Comparison of ENCODE assay signal across 9 mouse cellular contexts in genomic region chr9:65569491-65569971, GRCm38 (mm10). TPM values are rescaled to one million over a fixed set of nuclear protein-coding genes. Genes with fewer than 3 reads are reported as not detected.
DNase-seq lines count a peak whose midpoint lies in the region; ATAC-seq and TF ChIP-seq lines count a peak whose summit lies in the region.
"Had no signal": no experiment of that assay in that cellular context is flagged by ENCODE, and none has a peak within 500 bp of the region (broad histone marks: within the 10 kb centered on the region; RNA-seq: fewer than 3 reads in every experiment).

No protein-coding gene starts in this region.

- H3K79me2 ChIP-seq in heart, adult 2 months (replicated peaks; ENCODE audit: control insufficient read depth, insufficient read depth, low read length), result no peaks in the 10 kb centered on the region; the same call in 1 of the 2 replicates

- peak; percentile 65 to 80 for DNase-seq in heart, adult 2 months
- DNase-seq in midbrain, postnatal 0 days (ENCODE audit: low spot score), result no peak
- no peak for DNase-seq in thymus, postnatal 4 days
- no peak for DNase-seq in kidney, adult 9 months

- no peak overlapping the region for H3K4me3 ChIP-seq in heart, adult 2 months
- H3K4me3 ChIP-seq in heart, embryonic 11.5 days (ENCODE audit: low read depth, low read length), result no peak overlapping the region
- no peak overlapping the region for H3K4me3 ChIP-seq in brown adipose tissue, adult 24 weeks (ENCODE audit: insufficient read depth, low read depth, low read length)
- no peak overlapping the region for H3K4me3 ChIP-seq in intestine, embryonic 16.5 days (ENCODE audit: low read length)
- no peak overlapping the region for H3K4me3 ChIP-seq in midbrain, postnatal 0 days (ENCODE audit: low read depth, low read length)

- no peaks in the 10 kb centered on the region; the same call in 1 of the 2 replicates for H3K36me3 ChIP-seq in heart, adult 2 months (ENCODE audit: control insufficient read depth, insufficient read depth, low read length)
- peaks cover 8% of the 10 kb centered on the region for H3K36me3 ChIP-seq in heart, embryonic 11.5 days (ENCODE audit: control insufficient read depth, insufficient read depth, low read length)
- H3K36me3 ChIP-seq in intestine, embryonic 16.5 days (ENCODE audit: control insufficient read depth, insufficient read depth, low read length), result no peaks in the 10 kb centered on the region
- H3K36me3 ChIP-seq in midbrain, postnatal 0 days (ENCODE audit: insufficient read depth, low read length), result no peaks in the 10 kb centered on the region

- 66% methylated on average over 6 of the region's 6 CpGs for WGBS in heart, adult 2 months
- WGBS in heart, embryonic 11.5 days (ENCODE audit: insufficient replicate concordance), result 76% methylated on average over 6 of the region's 6 CpGs
- 67% methylated on average over 6 of the region's 6 CpGs for WGBS in intestine, embryonic 16.5 days
- WGBS in midbrain, postnatal 0 days, result 84% methylated on average over 6 of the region's 6 CpGs

- no peak for TF ChIP-seq POLR2A in heart, adult 2 months (IDR thresholded peaks at IDR 0.05; ENCODE audit: insufficient read depth, low read depth, low read length)

- no peak overlapping the region for H3K9ac ChIP-seq in heart, adult 2 months (ENCODE audit: low read depth, low read length)
- H3K9ac ChIP-seq in heart, embryonic 11.5 days (ENCODE audit: low read depth, low read length), result no peak overlapping the region
- H3K9ac ChIP-seq in intestine, embryonic 16.5 days (ENCODE audit: low read depth, low read length), result no peak overlapping the region
- H3K9ac ChIP-seq in midbrain, postnatal 0 days (replicated peaks; ENCODE audit: low read length, poor library complexity, severe bottlenecking), result no peak overlapping the region

- H3K9me3 ChIP-seq in heart, embryonic 11.5 days (replicated peaks; ENCODE audit: control insufficient read depth, low read length), result no peaks in the 10 kb centered on the region
- H3K9me3 ChIP-seq in intestine, embryonic 16.5 days (ENCODE audit: control insufficient read depth, low read length), result no peaks in the 10 kb centered on the region
- H3K9me3 ChIP-seq in midbrain, postnatal 0 days (ENCODE audit: low read length), result no peaks in the 10 kb centered on the region

- H3K27me3 ChIP-seq in heart, adult 2 months (ENCODE audit: control insufficient read depth, insufficient read depth, low read length), result no peaks in the 10 kb centered on the region
- H3K27me3 ChIP-seq in heart, embryonic 11.5 days (ENCODE audit: control insufficient read depth, insufficient read depth, low read length), result no peaks in the 10 kb centered on the region
- no peaks in the 10 kb centered on the region for H3K27me3 ChIP-seq in intestine, embryonic 16.5 days (replicated peaks; ENCODE audit: control insufficient read depth, insufficient read depth, low read length)
- H3K27me3 ChIP-seq in midbrain, postnatal 0 days (ENCODE audit: insufficient read depth, low read length), result no peaks in the 10 kb centered on the region

- peaks cover 2% of the 10 kb centered on the region; the same call in 1 of the 2 replicates for H3K4me1 ChIP-seq in heart, adult 2 months (ENCODE audit: control insufficient read depth, insufficient read depth, low read length)
- H3K4me1 ChIP-seq in heart, embryonic 11.5 days (ENCODE audit: control insufficient read depth, insufficient read depth, low read length), result peaks cover 2% of the 10 kb centered on the region
- H3K4me1 ChIP-seq in brown adipose tissue, adult 24 weeks (ENCODE audit: control insufficient read depth, insufficient read depth, insufficient read length, low read length), result peaks cover 8% of the 10 kb centered on the region; the same call in 1 of the 2 replicates
- H3K4me1 ChIP-seq in intestine, embryonic 16.5 days (ENCODE audit: control insufficient read depth, insufficient read depth, low read length), result peaks cover 4% of the 10 kb centered on the region
- H3K4me1 ChIP-seq in midbrain, postnatal 0 days (ENCODE audit: insufficient read depth, low read length), result no peaks in the 10 kb centered on the region

- intact Hi-C loops in heart, adult 2 months (cut with DNase I), result no loop called here

- TF ChIP-seq CTCF in heart, adult 2 months (IDR thresholded peaks at IDR 0.05), result no peak
- no peak for TF ChIP-seq CTCF in midbrain, postnatal 0 days (IDR thresholded peaks at IDR 0.05)

- peak overlapping the region; percentile 56 for H3K27ac ChIP-seq in heart, adult 2 months
- no peak overlapping the region for H3K27ac ChIP-seq in heart, embryonic 11.5 days (ENCODE audit: low read depth, low read length)
- peak overlapping the region; percentile 68 for H3K27ac ChIP-seq in brown adipose tissue, adult 24 weeks (replicated peaks; ENCODE audit: low read depth, low read length)
- peak overlapping the region; percentile 77 for H3K27ac ChIP-seq in intestine, embryonic 16.5 days (ENCODE audit: low read length)
- H3K27ac ChIP-seq in midbrain, postnatal 0 days (ENCODE audit: low read depth, low read length), result no peak overlapping the region

- ATAC-seq in heart, embryonic 11.5 days (replicated peaks; ENCODE audit: insufficient number of reproducible peaks, low FRiP score, low TSS enrichment), result no peak
- peak; percentile 63 for ATAC-seq in intestine, embryonic 16.5 days
- ATAC-seq in megakaryocyte progenitor cell, adult 5-6 weeks (replicated peaks; ENCODE audit: poor library complexity), result peak; percentile 56
- no peak for ATAC-seq in midbrain, postnatal 0 days (ENCODE audit: low FRiP score)

- TF ChIP-seq EP300 in heart, adult 2 months (IDR thresholded peaks at IDR 0.05; ENCODE audit: insufficient read depth, low read depth, low read length), result 0 out of 2 replicates have a peak, but pooled peaks have one; percentile 27

- no peak overlapping the region for H3K4me2 ChIP-seq in heart, embryonic 11.5 days
- H3K4me2 ChIP-seq in intestine, embryonic 16.5 days (ENCODE audit: low read depth, low read length), result no peak overlapping the region
- no peak overlapping the region for H3K4me2 ChIP-seq in midbrain, postnatal 0 days (ENCODE audit: low read depth, low read length, poor library complexity, severe bottlenecking)

RNA-seq across cellular contexts. Expression of gene Plekho2, which starts 10.3 kb away (rescaled TPM):
- 10 to 100 TPM in 1 of 2 experiments, 1 to 10 TPM in 1; 9.9 to 11.1 TPM for total RNA-seq in heart, adult 2 months (2021)
- 16.5 and 18.8 TPM in 2 replicates for polyA plus RNA-seq in heart, adult 2 months (2012; rRNA removed)
- 10.6 and 11.9 TPM in 2 replicates for polyA plus RNA-seq in heart, embryonic 11.5 days (2014; fragmentation: Nextera tagmentation; extraction: Ambion mirVana)
- polyA plus RNA-seq in brown adipose tissue, adult 24 weeks (2012; ENCODE audit: insufficient read depth, insufficient read length, missing spikeins), result 6.2 and 7.5 TPM in 2 replicates
- 11.3 and 11.9 TPM in 2 replicates for polyA plus RNA-seq in intestine, embryonic 16.5 days (2015; fragmentation: Nextera tagmentation; extraction: Ambion mirVana)
- 17.9 and 19.0 TPM in 2 replicates for total RNA-seq in megakaryocyte progenitor cell, adult 5-6 weeks (2015)
- 12.8 and 15.3 TPM in 2 replicates for total RNA-seq in megakaryocyte progenitor cell, adult 5-6 weeks (2017)
- 7.5 and 9.0 TPM in 2 replicates for total RNA-seq in midbrain, postnatal 0 days (2014; rRNA removed)
- 3.1 and 3.8 TPM in 2 replicates for polyA plus RNA-seq in midbrain, postnatal 0 days (2015; fragmentation: Nextera tagmentation; extraction: Ambion mirVana)

RNA-seq across cellular contexts. Expression of gene Pif1, which starts 17.4 kb away (rescaled TPM):
- total RNA-seq in heart, adult 2 months (2021), result not detected
- polyA plus RNA-seq in heart, adult 2 months (2012; rRNA removed), result 0.18 and 0.23 TPM in 2 replicates
- 7.6 and 9.5 TPM in 2 replicates for polyA plus RNA-seq in heart, embryonic 11.5 days (2014; fragmentation: Nextera tagmentation; extraction: Ambion mirVana)
- not detected in 2 replicates for polyA plus RNA-seq in brown adipose tissue, adult 24 weeks (2012; ENCODE audit: insufficient read depth, insufficient read length, missing spikeins)
- 7.6 and 9.0 TPM in 2 replicates for polyA plus RNA-seq in intestine, embryonic 16.5 days (2015; fragmentation: Nextera tagmentation; extraction: Ambion mirVana)
- total RNA-seq in megakaryocyte progenitor cell, adult 5-6 weeks (2015), result 8.1 and 8.4 TPM in 2 replicates
- total RNA-seq in megakaryocyte progenitor cell, adult 5-6 weeks (2017), result 12.0 and 14.5 TPM in 2 replicates
- 0.99 and 2.2 TPM in 2 replicates for total RNA-seq in midbrain, postnatal 0 days (2014; rRNA removed)
- polyA plus RNA-seq in midbrain, postnatal 0 days (2015; fragmentation: Nextera tagmentation; extraction: Ambion mirVana), result 0.33 and 0.77 TPM in 2 replicates

RNA-seq across cellular contexts. Expression of gene Ankdd1a, which starts 49.5 kb away (rescaled TPM):
- total RNA-seq in heart, adult 2 months (2021), result not detected
- polyA plus RNA-seq in heart, adult 2 months (2012; rRNA removed), result not detected in 2 replicates
- not detected in 2 replicates for polyA plus RNA-seq in heart, embryonic 11.5 days (2014; fragmentation: Nextera tagmentation; extraction: Ambion mirVana)
- not detected in 2 replicates for polyA plus RNA-seq in brown adipose tissue, adult 24 weeks (2012; ENCODE audit: insufficient read depth, insufficient read length, missing spikeins)
- polyA plus RNA-seq in intestine, embryonic 16.5 days (2015; fragmentation: Nextera tagmentation; extraction: Ambion mirVana), result not detected in 2 replicates
- total RNA-seq in megakaryocyte progenitor cell, adult 5-6 weeks (2015), result not detected in 2 replicates
- total RNA-seq in megakaryocyte progenitor cell, adult 5-6 weeks (2017), result not detected in 2 replicates
- 5.4 and 5.5 TPM in 2 replicates for total RNA-seq in midbrain, postnatal 0 days (2014; rRNA removed)
- 1.4 TPM in 2 replicates for polyA plus RNA-seq in midbrain, postnatal 0 days (2015; fragmentation: Nextera tagmentation; extraction: Ambion mirVana)
- total RNA-seq: hematopoietic stem cell, adult 5-6 weeks had no signal

RNA-seq across cellular contexts. Expression of gene Rbpms2, which starts 59.9 kb away (rescaled TPM):
- 10 to 100 TPM; 29.4 to 32.5 TPM for total RNA-seq in heart, adult 2 months (2021)
- 102 and 105 TPM in 2 replicates for polyA plus RNA-seq in heart, adult 2 months (2012; rRNA removed)
- 154 and 160 TPM in 2 replicates for polyA plus RNA-seq in heart, embryonic 11.5 days (2014; fragmentation: Nextera tagmentation; extraction: Ambion mirVana)
- polyA plus RNA-seq in brown adipose tissue, adult 24 weeks (2012; ENCODE audit: insufficient read depth, insufficient read length, missing spikeins), result 72.4 and 81.8 TPM in 2 replicates
- 21.2 and 23.1 TPM in 2 replicates for polyA plus RNA-seq in intestine, embryonic 16.5 days (2015; fragmentation: Nextera tagmentation; extraction: Ambion mirVana)
- 0.15 and 0.20 TPM in 2 replicates for total RNA-seq in megakaryocyte progenitor cell, adult 5-6 weeks (2015)
- total RNA-seq in megakaryocyte progenitor cell, adult 5-6 weeks (2017), result 0.41 TPM in 1 of 2 replicates, not detected in the other
- total RNA-seq in midbrain, postnatal 0 days (2014; rRNA removed), result 3.1 and 5.8 TPM in 2 replicates
- 3.4 and 3.7 TPM in 2 replicates for polyA plus RNA-seq in midbrain, postnatal 0 days (2015; fragmentation: Nextera tagmentation; extraction: Ambion mirVana)

Comparison
In these comparisons a context has a peak if more than half of its experiments do, and no peak if none do; other contexts are left out.
1. H3K27ac ChIP-seq: peak in heart, adult 2 months (single experiment), brown adipose tissue, adult 24 weeks (single experiment) and intestine, embryonic 16.5 days (single experiment); none in heart, embryonic 11.5 days (single experiment) and midbrain, postnatal 0 days (single experiment).
2. DNase-seq: peak in heart, adult 2 months (2 of 2); none in midbrain, postnatal 0 days (single experiment), thymus, postnatal 4 days (single experiment) and kidney, adult 9 months (single experiment).
3. ATAC-seq: peak in intestine, embryonic 16.5 days (single experiment) and megakaryocyte progenitor cell, adult 5-6 weeks (single experiment); none in heart, embryonic 11.5 days (single experiment) and midbrain, postnatal 0 days (single experiment).